Mouse (Mus musculus) liver, postnatal 0 days (tissue): ENCODE measurements at regions not wholly inside any gene's neighbourhood (a gene's known extent, or its start where the extent isn't known, plus 50 kb on each side); places are given as distances from the start of the nearest gene placed in this dataset.

Source experiments
- CTCF ChIP-seq: sonication (generic); IDR thresholded peaks from 2 replicates; pipeline ENCODE4 v1.5.1; 2016; ENCODE audit warnings: antibody characterized with exemption, low read depth
- EP300 ChIP-seq: IDR thresholded peaks from 2 replicates; pipeline ENCODE4 v1.6.1; 2016; ENCODE audit warnings: antibody characterized with exemption, low read depth, mild to moderate bottlenecking

DNA sequence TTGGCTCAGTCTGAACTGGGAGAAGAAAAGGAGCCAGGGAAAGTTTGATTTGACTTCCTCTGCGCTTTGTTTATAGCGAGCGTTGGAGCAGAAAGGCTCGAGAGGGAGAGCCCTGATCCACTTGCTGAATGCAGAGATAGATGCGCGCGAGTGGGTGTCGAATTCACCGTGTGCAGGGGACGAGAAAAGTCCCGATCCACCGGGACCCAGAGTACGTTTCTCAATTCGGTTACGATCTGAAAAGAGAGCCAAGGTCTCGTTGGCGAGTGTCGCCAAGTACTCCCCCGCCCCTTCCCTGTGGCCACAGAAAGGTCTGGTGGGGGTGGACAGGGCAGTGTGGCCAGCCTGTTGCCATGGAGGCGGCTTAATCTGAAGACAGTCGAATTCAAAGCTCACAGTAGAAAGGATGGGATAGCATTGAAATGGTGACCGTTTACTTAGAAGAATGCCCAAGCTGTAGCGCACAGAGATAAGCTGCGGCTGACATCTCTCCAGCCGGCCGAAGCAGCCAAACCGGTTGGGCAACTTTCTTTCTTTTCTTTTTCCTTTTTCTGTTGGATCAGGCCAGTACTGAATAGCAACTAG lies 139.5 kb upstream of the Zfp217 start:
- TF ChIP-seq CTCF (no peak), EP300 (no peak)
